Mouse (Mus musculus): ENCODE results near the gene Matk.

Gene Matk

GRCm38 (mm10) chr10:81284719-81285118, 32.0 kb downstream of the Matk start:
- no peak for ATAC-seq (ENCODE audit: insufficient number of reproducible peaks, low FRiP score, low TSS enrichment)

- peak; percentile 51; the same call in 1 of the 2 replicates for ATAC-seq (ENCODE audit: insufficient number of reproducible peaks, low FRiP score, low TSS enrichment)
Measured at GRCm38 (mm10) chr10:81285694-81286450, 33.1 kb downstream of the Matk start.

DNA sequence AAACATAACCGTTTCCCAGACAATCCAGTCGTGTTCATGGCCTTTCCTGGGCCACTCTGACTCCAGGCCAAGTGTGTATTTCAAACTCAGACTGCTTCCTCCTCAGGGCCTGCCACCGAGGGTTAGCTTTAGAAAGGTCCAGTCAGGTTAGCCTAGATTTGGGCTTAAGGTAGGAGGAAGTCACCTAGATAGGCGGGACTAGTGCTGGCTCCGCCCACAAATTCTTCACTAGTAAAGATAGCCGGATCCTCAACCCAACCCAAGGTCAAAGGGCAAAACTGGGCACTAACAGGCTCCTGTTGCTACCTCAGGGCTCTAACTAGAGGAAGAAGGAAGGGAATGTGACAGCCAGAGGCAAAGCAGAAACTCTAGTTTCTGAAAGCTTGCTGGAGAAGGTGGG, 33.9 kb downstream of the Matk start:
- ATAC-seq (ENCODE audit: insufficient number of reproducible peaks, low FRiP score, low TSS enrichment): no peak

DNA sequence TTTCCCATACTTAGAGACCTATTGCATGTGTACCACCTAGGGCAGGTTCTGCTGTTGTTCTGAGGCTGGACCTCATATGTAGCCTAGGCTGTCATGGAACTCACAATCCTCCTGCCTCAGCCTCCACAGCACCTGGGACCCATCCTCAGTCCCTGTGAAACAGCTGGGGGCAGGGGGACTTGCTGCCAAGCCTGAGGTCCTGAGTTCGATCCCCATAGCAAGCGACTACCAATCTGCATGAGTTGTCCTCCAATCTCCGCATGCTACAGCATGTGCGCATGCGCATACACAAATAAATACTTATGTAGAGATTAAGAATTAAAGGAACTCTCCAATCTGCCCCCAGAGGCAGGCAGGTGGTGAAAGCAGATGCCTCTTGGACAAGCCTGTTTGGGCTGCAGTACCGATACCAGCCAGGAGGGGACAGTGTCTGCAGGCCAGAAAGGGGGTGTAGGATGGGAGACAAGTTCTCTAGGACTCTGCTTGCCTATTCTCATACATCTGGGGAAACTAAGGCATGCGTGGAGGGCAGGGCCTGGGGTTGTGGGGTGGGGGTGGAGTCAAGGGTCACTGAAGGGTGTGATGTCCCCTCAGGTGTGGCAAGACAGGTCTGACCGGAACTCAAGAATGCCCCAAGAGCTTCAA, 34.9 kb downstream of the Matk start:
- no peak for ATAC-seq (ENCODE audit: insufficient number of reproducible peaks, low FRiP score, low TSS enrichment)

GRCm38 (mm10) chr10:81288601-81289000, 35.9 kb downstream of the Matk start:
- ATAC-seq (ENCODE audit: insufficient number of reproducible peaks, low FRiP score, low TSS enrichment): no peak

DNA sequence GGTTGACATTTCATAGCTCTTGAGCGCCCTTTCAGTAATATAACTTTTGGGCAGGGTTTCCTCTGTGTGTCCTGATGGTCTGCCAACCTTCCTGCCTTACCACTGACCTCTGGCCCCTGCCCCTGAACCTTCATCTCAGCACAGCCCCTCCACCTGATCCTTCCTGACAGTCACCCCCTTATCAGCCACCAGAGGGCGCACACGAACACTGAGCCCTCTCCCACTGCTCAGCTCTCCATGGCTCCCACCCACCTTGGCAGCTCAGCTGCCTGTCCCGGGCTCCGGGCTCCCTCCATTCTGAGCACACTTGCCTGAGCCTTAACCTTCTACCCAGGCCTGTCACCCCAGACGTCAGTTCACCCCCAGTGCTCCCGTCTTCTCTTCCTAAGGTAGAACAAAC, 36.5 kb downstream of the Matk start:
- ATAC-seq (ENCODE audit: insufficient number of reproducible peaks, low FRiP score, low TSS enrichment): no peak

DNA sequence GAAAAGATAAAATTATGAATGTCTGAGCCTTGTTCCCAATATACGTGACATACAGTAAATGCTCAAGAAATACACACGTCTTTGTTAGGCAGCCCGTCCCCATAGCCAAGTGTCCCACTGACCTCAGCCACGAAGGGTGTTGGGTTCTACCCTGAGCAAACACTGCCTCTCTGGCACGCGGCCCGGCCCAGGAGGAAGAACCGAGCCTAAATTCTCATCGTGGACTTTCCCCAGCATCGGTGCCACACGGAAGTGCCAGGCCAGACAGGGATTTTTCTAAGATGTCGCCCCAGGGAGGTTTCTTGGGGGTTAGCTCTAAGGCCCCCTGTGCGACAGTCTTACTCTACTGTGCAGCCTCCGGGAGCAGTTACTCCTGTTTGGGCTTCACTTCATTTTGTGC, 37.1 kb downstream of the Matk start:
- no peak for ATAC-seq (ENCODE audit: insufficient number of reproducible peaks, low FRiP score, low TSS enrichment)

DNA sequence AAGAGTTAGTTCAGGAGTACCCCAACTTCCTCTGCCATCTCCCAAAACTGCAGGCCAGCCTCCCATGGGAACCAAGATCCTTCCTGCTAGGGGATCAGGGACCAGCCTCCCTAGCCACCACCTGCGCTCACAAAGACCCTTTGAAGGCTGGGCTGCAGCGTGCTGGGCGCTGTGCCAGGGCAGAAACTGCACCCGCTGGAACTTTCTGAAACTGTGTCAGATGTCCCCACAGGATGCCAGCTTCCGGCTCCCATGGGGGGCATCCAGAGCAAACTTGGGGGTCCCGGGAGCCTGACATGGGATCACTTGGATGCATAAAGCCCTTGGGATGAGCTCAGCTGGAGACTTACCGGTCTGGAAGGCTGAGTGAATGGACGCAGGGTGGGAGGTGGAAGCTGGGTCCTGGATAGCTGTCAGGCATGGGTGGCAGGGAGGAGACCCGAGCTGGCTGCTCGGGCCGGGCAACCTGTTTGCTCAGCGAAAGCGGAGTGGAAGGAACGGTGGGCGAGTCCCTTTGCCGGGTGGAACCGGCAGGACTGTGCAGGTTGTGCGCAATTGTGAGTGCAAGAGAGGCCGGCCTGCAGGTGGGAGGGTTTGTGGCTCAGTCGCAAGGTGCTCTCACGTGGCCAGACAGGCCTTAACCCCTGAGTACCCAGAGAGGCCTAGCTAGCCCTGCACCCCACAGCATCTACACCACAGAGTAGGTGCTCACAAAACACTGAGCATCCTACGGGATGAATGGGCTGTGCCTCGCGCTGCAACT, 38.1 kb downstream of the Matk start:
- ATAC-seq (ENCODE audit: insufficient number of reproducible peaks, low FRiP score, low TSS enrichment): no peak

DNA sequence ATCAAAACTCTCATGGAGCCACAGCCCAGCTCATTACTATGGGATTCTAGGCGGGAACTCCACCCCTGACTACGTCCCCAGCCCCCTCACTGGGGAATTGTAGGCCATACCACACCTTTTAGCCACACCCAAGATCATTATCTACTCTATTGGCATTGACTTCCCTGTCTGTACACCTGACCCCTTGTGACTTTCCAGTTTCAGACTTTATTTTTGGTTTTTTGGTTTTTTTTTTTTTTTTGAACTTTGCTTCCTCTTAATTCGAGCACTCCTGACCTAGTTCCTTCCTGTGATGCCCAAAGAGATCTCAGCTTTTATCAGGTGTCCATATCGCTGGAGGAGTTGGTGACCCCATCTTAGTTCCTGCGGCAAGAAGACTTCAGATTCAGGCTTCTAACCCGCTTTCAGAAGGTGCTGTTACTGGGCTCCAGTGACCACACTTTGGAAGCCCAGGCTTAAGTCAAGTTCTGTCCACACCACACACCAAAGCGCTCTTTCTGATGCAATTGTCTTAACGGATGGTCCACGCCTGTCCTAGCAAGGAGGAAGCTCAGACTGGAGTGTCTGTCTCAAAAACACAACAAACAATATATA, 38.9 kb downstream of the Matk start, which contains the start of gene Tjp3:
Tjp3 (minus strand) TSS at position 71 of the 594 bp plus-strand sequence.
- ATAC-seq (ENCODE audit: insufficient number of reproducible peaks, low FRiP score, low TSS enrichment): no peak

- ATAC-seq (ENCODE audit: insufficient number of reproducible peaks, low FRiP score, low TSS enrichment): peak; percentile 69
Measured at GRCm38 (mm10) chr10:81292554-81293333, 40.0 kb downstream of the Matk start, which contains the start of gene Pip5k1c. Gene Pip5k1c, plus strand, starts transcription at chr10:81292963.

DNA sequence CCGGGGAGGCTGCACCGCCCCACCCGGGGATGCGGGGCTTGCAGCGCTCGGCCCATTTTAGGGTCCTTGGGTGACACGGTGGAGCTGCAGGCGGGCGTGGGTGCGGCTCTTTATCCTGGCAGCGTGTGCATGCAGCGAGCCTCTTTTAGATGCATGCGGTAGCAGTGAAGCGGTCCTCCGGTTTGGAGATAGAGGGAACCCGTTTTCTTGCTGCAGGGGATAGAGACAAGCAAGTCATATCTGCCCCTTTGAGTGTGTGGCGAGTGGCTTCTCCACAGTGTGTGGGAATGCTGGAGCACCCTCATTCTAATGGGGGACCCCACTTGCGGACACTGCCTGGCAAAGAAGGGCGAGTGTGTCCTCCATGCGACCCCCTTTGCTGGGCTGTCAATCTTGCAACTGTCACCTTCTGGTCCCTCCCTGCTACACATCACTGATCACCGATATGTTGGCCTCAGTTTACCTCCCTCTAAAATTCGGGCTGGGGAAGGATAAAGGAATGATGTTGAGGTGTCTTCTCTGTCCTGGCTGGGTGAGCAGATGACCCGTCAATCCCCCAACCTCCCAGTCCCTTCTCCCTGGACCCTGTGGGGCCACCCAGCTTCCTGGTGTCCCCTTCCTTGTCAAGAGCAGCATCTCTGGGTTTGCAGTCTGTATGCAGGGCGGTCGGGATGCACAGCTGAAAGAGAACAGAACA, 40.7 kb downstream of the Matk start:
- no peak for ATAC-seq (ENCODE audit: insufficient number of reproducible peaks, low FRiP score, low TSS enrichment)

- no peak for ATAC-seq (ENCODE audit: insufficient number of reproducible peaks, low FRiP score, low TSS enrichment)
Measured at GRCm38 (mm10) chr10:81294442-81294841, 41.7 kb downstream of the Matk start.

- ATAC-seq (ENCODE audit: insufficient number of reproducible peaks, low FRiP score, low TSS enrichment): no peak
Measured at GRCm38 (mm10) chr10:81295185-81295584, 42.5 kb downstream of the Matk start.

GRCm38 (mm10) chr10:81297246-81297645, 44.5 kb downstream of the Matk start:
- no peak for ATAC-seq (ENCODE audit: insufficient number of reproducible peaks, low FRiP score, low TSS enrichment)

GRCm38 (mm10) chr10:81297845-81298244, 45.1 kb downstream of the Matk start:
- no peak for ATAC-seq (ENCODE audit: insufficient number of reproducible peaks, low FRiP score, low TSS enrichment)

DNA sequence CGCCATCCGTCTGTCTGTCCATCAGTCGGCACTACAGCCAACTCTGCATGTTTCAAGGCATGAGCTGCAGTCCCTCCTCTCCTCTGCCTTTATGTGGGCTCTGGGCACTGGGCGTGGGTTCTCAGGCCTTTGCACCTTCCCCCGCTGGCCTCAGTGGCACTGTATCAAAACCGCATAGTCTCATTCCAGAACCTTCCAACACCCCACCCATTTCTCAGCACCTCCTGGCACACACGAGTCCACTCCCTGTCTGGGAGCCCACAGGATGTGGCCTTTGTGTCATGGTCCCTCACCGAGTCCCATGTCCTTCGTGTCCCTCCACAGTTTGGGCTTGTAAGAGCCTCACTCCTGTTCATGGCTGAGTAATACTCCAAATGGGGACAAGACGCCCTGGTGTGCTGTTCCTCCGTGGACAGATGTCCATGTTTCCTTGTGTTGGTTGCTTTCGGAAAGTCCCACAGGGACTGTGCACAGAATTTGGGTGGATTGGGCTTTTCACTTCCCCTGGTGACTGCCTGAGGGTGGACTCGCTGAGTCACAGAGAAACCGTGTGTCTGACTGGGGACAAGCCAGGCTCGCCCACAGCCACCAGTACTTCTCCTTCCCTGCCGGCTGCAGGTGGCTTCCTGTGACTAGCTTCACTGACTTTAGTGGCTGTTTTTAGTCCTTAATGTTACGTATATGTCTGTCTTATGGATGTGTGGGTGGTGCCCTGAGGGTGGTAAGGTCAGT, 45.8 kb downstream of the Matk start:
- ATAC-seq (ENCODE audit: insufficient number of reproducible peaks, low FRiP score, low TSS enrichment): no peak

GRCm38 (mm10) chr10:81299585-81300351, 47.0 kb downstream of the Matk start:
- ATAC-seq (ENCODE audit: insufficient number of reproducible peaks, low FRiP score, low TSS enrichment): no peak

DNA sequence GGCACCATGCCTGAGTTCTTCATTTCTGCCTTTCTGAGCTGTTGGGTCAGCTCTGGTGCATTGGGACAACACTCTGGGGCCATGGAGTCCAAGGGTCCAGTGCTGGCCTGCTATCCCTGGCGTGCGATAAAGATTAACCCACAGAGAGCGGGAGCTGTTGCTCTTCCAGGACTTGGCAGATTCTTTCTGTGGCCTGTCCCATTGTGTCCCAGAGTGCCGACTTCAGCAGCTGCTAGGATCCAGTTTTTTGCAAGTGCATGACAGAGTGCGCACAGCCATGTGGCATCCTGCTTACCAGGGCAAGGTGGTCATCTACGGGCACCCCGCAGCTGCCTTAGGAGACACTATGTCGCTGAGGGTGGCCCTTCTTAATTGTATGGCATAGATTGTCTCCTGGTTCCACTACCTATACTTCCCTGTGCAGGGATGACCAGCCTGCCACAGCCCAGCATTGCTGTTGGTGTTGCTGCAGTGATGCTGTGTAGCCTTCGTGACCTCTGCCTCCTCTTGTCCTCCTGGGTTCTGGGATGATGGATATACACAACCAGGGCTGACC, 47.7 kb downstream of the Matk start:
- ATAC-seq (ENCODE audit: insufficient number of reproducible peaks, low FRiP score, low TSS enrichment): no peak
